Mouse (Mus musculus) spleen, embryonic (tissue): ENCODE measurements around the gene Dera.

ENCODE experiments used
- CTCF ChIA-PET: fragments of 350-600 bp; sonication (Branson Sonifier 250); formaldehyde crosslinking; loops from one replicate; lab custom pipeline; 2022; lab: Charles Lee

Gene Dera

DNA sequence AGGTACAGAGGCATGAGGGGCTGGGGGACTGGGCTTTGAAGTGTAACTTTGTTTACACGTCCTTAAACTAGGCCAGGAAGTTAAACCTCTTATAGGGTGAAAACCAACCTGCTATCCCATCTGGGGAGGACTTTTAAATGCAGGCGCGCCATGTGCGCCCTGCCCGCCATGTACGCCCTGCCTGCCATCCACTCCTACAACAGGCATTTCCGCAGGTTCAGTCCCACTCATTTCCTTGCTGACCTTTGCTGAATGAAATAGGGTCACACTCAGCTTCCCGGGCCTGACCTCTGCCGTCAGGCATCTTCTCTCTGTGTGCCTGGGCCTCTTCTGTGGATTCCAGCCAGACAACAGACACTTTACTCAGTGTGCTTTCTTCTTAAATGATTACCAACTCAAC lies 50.3 kb downstream of the Dera start:
- CTCF ChIA-PET = no interaction called here

DNA sequence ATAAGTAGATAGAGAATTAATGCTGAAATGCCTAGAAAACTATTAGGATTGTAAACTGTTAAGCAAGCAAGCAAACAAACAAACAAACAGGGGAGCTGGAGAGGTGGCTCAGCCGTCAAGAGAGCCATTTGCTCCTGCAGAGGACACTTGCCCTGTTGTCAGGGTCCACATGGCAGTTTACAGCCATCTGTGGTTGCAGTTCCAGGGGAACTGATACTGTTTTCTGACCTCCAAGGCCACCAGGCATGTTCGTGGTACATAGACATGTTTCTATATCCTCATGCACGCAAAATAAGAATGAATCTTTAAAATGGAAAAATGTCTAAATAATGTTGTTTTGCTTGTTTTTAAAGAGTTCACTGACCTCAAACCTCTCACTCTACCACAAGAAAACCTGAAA lies 52.0 kb downstream of the Dera start:
- CTCF ChIA-PET = no interaction called here

DNA sequence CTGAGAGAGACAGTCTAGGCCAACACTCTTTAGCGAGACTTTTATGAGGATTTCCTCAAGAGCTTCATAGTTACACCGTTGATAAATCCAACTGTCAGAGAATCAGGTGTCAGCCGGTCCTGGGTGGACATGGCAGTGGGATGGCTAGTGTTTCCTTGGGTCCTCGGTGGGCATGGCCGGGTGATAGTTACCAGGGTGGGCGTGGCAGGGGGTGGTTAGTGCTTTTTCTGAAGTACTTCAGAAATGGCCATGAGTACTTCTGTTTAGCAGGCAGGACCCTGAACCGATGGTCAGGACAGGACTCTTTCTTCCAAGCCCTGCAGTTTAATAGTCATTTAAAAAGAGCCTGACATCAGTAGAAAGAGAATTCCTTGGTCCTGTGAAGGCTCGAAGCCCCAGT lies 52.5 kb downstream of the Dera start:
- CTCF ChIA-PET = no interaction called here

DNA sequence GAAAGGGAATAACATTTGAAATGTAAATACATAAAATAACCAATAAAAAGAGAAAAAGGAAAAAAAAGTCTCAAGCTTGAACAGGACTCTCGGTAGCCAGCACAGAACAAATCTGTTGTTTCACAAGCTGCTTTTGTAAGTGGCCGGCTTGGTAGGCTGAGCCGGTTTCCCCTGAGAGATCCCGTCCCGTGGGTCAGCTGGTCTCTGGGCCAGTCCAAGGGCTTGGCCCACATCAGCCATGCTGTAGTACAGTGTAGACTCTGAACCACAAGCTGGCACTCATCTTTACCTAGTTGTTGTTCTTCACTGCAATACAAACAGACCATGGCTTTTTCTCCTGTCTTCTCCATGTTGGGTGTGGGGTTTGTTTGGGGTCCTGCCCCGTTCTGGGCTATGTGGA lies 53.0 kb downstream of the Dera start:
- CTCF ChIA-PET = no interaction called here

DNA sequence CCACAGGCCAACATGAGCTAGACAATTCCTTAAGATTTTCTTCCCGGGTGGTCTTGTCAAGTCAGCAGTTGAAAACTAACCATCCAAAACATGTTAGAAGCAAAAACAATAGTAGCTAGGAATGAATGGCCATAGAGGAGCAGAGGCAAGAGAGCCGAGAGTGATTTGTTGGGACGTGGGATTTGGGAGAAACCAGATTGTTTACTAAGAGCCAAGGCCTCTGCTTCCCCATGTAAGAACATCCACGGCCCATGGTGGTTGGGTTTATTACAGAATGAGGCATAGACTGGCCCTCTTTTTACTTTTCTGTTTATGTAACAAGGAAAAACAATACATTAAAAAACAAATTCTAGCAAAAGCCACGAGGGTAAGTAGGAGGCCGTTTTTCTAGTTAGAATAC lies 54.4 kb downstream of the Dera start:
- CTCF ChIA-PET = no interaction called here

DNA sequence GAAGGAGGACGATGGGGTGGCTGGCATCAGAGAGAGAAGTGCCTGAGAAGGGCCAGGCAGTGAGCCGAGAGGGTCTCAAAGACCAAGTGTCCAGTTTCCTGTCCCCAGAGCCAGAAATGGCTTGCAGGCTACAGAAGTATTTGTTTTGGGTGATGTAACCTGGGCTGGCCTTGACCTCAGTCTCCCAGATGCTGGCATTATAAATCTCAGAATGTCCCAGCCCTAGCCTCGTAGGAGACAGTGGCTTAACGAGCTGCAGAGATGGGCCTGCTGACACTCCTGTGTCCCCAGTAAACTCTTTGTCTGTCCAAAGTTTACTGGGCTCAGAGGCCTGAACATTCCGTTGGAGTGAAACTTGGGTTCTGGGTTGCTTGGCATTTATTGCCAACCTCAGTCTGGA lies 55.8 kb downstream of the Dera start:
- CTCF ChIA-PET = interaction anchor here (0.6 kb wide), 1 partner anchor 672 kb away, joined by 3 read pairs; no protein-coding TSS in a partner anchor

DNA sequence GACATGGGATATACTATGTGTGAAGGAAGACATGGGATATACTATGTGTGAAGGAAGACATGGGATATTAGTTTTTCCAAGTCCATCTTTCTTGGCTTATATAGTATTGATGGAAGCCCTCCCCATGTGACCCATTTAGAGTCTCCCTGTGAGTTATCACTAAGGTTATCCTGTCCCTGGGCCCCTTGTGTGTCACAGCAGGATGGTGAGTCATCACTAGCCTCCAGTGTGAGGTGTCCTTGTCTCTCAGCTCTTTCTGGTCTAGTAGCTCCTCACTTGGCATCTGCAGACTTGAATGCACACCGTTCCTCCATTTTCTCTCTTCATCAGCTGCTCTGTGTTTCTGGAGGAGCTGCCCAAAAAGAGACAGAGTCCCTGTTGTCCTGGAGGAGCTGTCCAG lies 59.7 kb downstream of the Dera start:
- CTCF ChIA-PET = no interaction called here

DNA sequence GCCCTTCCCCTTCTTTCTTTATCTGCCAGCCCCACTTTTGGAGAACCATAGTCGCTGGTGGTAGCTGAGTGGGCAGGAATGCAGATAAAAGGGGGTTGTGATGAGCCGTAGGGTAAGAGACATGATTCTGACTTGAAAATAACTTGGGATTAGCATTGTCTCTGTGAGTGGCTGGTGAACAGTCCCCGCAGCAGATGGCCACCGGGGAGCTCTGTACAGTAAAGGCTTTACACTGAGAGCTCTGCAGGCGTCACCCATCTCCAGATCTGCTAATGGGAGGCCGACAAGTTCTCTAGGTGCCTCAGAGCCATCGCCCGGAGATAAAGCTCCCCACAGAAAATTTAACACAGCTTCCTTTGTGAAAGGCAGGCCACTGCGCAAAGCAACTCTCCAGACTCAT lies 62.2 kb downstream of the Dera start:
- CTCF ChIA-PET = no interaction called here

DNA sequence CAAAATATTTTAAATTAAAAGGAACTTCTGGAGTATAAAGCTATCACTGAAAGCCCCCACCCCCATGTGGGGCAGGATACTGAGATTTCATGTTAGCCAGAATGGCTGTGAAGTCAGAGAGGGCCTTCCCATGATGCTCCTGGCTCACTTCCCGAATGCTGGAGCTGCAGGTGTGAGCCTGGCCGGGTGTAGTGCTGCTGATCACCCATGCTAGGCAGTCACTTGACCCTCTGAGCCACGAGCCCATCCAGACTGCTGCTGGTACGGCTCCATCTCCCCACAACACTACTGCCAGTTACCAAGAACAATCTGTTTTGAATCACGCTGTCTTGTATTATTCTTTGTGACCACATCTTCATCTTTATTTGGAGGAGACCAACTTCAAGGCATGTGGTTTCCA lies 68.2 kb downstream of the Dera start:
- CTCF ChIA-PET = no interaction called here

DNA sequence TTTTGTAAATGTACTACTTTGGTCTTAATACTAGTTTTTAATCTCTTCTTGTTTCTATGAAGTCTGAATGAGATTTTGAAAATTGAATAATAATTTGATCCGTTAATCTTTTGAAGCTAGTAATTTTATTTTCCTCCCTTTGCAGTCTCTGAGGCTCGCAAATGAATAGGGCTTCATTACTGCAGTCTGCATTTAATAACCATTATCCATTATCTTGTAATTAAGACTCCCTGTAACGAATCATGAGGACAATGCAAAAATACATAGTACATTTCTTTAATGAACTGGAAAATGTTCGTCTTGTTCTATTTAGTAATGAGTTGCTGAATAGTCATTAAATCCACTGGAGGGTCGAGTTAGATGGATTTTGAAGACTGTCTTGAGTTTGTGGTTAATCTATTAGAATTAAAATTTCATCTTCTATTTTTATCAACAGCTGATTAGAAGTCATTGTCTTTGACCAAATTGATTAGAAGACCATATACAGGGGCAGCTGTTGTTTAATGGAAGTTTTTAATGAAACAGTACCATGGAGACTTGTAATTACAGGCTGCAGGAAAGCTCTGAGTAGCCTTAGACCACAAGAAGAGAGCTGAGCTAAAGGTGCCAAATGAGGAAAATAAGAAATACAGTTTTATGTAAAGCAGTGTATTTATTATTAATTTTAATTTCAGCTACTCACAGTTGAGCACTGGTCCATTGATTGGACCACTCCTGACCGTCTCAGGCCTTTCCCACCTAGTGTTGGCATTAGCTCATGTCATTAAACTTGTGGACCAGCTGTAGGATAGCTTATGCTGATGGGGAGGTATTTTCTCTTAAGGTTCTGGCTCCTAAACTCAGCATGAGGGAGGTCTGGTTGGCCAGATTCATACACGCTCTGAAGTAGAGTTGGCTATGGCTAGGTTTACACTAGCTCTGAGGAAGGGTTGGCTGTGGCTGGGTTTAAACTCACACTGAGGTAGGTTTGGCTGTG lies 70.0 kb downstream of the Dera start:
- CTCF ChIA-PET = no interaction called here

DNA sequence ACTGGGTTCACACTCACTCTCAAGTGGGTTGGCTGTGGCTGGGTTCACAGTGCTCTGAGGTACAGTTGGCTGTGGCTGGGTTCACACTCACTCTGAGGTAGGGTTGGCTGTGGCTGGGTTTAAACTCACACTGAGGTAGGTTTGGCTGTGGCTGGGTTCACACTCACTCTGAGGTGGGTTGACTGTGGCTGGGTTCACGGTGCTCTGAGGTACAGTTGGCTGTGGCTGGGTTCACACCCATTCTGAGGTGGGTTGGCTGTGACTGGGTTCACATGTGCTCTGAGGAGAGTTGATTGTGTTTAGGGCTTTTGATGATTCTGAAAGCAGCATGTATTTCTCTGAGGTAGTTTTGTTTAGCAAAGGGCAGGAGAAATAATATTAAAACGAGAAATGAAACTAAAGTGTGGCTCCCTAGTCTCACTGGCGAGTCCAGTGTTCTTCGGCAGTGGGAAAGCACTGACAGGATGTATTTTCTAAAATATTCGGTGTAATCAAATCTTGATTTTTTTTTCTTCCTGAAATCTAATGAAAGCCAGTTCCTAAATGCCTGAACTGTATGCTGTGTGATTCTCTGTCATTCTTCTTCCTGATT lies 70.8 kb downstream of the Dera start:
- CTCF ChIA-PET = no interaction called here

DNA sequence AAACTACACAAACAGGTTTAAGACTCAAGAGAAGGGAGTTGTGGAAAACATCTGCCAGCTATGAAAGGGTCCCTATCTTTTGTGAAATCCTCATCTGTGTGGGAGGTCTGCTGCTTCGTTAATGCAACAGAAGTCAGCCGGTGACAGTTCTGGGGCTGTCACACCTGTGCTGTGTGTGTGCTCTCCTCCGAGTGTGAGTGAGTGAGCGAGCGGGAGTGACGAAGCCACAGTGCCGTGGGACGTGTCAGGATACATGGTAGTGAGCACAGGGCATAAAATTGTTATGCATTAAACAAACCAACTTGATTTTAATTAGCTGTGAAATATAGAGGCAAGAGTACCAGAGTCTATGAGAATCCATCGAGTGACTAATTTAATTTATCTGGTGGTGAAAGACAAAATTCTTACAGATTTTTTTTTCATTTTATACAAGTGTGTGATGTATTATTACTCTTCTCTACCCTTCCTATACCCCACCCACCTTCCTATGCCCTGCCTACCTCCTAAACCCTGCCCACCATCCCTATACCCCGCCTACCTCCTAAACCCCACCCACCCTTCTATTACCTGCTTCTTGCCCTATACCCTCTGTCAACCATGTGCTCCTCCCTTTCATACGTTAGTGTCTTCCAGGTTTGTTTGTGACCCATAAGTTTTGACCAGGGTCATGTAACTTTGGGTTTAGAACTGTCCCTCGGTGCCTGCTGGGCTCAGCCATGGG lies 74.9 kb downstream of the Dera start:
- CTCF ChIA-PET = no interaction called here

DNA sequence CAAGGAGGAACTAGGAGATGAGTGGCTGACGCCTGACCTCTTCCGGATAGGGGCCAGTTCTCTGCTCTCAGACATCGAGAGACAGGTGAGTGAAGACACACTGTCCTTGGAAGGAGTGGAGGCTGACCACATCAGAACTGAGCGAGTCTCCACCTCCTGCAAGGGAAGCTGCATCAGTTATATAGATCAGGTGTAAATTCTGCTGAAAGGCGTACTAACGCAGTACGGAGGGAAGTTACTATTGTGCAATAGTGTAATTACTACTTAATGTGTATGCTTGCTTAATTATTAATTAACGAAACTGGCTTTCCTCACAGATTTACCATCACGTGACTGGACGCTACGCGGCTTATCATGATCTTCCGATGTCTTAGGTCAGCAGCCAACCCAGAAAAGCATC lies 82.5 kb downstream of the Dera start:
- CTCF ChIA-PET = no interaction called here

DNA sequence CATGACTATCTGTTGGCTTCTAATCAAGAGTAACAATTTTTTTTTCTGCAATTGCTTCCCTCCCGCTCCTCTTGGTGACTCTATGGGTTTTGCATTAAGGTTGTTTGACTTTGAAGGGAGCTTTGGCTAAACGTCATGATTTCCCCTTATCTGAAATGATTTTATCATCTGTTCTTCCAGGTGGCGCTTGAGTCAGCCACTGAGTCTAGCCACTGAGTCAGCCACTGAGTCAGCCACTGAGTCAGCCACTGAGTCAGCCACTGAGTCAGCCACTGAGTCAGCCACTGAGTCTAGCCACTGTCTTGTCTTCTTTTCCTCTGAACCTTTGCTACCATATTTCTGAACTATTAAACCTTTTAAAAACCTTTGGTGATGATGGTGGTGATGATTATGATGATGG lies 89.0 kb downstream of the Dera start:
- CTCF ChIA-PET = no interaction called here

DNA sequence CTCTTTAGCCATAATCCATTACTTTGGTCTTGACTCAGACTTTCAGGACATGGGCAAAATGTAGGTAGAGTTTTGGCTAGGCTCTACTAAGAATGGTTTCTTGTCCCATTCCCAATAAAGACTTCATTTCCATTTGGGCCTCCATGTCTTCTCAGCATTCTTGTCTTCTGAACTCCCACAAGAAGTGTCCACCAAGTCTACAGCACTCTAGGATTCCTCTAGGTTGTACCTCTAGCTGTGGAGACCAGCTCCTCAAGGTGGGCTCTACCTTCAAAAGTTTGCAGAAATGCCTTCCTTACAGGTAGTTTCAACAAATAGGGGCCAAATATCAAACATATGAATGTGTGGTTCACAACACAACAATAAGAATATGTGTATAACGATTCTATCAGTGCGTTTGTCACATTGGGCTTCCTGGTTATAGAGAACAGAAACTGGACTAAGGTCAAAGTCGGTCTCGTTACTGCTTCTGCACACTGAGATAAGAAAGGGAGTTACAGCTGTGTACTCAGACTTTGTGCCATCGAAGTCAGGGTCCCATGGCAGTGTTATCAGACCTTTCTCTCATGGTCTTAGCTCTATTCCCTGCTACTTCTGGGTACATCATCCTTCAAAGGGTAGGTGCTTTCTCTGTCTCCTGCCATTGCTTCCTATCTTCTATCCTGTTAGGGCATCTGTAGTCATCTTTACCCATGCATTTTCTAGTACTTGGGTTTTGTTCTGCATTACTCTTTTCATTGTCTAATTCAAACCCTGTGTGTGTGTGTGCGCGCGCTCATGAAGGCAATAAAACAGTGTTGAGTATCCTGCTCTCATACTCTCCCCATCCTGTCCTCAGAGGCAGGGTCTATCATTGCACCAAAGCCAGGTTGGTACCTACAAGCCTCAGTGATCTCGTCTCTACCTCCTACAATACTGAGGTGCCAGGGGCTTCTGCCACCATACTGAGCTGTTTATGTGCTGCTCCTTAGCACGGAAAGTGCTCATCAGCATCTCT lies 103.2 kb downstream of the Dera start:
- CTCF ChIA-PET = no interaction called here

DNA sequence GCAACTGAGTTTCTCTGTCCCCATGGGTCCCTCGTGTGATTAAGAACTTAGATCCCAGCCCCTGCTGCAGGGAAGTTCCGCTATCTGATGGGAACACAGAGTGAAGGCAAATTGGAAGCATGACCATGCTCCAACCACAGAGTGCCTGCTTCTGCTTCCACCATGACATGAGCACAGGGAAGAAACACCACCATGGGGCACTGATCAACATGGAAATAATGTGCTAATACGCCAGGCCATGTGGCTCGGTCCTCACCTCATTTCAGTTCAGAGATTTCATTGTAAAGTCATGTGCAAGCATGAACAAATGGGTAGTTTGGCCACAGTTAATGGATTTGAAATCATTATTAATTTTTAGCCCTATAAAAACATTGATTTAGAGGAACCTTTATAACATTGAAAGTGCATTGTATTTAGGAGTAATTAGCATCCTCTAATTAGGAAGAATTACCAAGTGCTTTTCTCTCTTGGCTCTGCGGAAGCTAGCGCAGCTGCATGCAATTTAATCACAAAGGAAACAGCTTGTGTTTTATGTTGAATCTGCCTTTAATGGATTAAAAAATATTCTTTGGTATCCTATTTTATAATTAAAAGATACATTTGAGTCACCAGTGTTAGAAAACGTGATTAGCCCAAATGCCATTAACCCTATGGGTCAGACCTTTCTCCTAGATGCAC lies 115.7 kb downstream of the Dera start:
- CTCF ChIA-PET = no interaction called here

DNA sequence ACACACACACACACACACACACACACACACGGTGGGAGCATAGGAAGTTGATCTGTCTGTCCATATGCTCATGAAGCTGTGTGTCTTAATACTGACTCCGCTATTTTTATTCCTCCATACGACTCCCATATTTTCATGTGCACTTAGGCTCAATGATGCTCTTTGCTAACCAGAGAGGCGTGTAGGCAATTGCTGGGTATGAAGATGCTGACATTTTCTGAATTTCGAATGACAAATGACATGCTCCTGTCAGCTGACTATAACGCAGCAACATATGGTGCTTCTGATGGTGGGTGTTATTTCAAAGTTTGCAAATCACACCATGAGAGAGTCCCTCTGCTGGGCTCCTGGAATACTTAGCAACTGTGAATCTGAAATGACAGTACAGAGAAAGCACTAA lies 116.3 kb downstream of the Dera start:
- CTCF ChIA-PET = no interaction called here

DNA sequence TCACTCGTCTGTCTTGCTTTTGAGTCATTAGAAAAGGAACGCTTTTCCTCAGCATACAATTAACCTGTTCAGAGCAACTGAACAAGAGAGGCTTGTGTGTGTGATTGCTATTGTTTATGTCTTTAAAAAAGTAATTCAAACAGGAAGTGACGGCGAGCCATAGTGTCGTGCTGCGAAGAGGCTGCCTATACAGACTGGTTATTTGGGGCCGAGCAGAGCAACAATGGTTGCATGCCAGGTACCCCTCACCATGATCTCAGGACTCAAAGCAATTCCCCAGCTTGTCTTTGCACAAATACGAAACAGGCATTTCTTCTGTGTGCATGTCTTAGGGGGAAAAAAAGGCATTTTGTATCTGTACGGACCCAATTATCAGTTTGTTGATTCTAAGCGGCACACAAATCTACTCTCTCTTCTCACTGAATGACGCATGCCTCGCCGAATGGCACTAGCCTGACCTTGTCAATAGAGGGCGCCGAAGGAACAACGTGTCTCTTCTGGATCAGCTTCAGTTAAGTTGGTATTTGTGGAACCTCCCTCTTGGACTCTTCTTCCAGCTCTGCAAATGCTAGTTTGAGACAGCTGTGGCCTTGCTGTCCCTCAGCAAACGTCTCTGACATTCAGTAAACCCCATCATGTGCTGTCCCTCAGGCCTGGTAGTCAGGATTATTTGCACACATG lies 117.8 kb downstream of the Dera start:
- CTCF ChIA-PET = interaction anchor here (0.8 kb wide), 1 partner anchor 285 kb away, joined by 5 read pairs; no protein-coding TSS in a partner anchor

DNA sequence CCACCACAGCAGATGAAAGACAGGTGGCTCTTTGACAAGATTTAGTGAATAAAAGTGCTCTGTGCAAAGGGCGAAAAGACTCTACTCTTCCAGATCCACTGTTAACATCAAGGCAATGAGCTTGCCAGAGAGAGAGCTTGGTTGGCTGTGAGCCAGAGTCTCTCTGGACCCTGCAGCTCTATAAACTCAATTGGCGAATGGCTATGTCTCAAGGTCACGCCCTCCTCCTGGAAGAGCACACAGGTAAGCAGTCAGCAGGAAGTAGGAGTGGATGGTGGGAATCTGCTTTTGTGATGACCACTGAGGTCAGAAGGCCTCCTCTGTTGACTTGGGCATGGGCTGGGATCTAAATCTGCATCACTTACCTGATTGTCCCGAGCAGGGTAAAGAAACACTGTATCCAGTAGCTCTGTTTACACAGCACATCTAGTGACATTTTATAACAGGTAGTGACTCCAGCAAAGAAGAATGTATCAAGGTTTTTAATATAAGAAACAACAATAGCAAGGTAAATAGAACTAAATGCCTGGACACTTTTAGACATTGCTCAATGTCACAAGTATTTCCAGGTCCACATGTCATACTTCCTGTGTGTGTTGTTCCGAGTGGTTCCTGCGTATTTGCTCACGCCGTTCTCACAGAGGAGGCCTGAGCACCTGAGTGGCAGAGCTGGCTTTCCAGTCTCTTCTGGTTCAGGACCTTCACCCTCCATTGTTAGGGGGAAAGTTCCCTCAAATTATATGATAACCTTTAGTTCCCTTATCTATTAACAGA lies 120.3 kb downstream of the Dera start:
- CTCF ChIA-PET = no interaction called here
